Mouse (Mus musculus): ENCODE results near the gene Mcu.

Mcu gene

DNA sequence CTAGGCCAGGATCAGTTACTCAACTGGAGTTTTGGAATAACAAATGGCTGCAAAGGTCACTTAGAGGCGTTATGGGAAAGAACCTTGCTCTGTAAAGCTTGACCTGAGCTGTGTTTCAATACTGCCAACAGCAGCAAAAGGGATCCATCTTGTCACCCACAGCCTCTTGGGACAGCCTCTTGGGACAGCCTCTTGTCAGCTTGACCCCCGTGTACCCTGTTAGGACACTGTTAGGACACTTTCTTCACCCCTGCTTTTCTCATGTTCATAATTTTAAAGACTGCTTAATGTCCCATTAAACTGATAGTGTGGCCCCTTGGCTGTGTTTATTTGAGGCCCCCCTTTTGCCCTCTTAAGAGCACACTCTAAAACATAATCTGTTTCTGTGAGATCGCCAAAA lies 192.0 kb downstream of the Mcu start:
- DNase-seq: no peak

DNA sequence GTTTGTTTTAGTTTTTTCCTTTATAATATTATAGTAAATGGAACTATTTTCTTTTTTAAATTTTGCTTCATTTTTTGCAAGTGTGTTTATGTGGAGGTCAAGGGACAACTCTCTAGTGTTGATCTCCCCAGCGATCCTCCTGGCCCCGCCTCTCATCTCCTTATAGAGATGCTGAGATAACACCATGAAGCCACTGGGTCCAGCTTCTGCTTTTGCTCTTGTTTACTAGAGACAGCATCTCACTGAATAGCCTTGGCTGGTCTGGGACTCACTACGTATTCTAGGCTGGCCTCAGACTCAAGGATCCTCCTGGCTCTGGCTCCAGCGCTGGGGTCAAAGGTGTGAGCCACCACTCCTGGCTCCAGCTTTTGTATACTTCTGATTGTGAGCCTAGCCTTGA lies 197.0 kb downstream of the Mcu start:
- DNase-seq: no peak

DNA sequence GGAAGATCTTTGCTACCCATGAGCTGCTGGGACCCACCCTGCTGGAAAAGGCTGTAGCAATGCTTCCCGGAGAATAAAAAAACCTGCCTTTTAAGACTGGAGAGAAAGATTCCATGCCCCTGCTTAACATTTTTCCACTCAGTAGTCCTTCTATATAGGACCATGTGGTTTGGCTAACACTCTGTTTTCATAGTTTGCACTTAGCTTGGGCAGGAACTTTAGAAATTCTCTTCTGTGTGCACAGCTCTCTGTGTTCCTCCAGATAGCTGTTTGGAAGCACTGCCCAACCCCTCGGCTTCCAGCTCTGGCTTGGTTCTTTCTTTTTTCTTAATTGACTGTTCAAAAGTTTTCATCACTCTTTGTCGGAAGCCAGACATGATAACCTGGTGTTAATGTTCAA lies 199.9 kb downstream of the Mcu start:
- no peak for DNase-seq

DNA sequence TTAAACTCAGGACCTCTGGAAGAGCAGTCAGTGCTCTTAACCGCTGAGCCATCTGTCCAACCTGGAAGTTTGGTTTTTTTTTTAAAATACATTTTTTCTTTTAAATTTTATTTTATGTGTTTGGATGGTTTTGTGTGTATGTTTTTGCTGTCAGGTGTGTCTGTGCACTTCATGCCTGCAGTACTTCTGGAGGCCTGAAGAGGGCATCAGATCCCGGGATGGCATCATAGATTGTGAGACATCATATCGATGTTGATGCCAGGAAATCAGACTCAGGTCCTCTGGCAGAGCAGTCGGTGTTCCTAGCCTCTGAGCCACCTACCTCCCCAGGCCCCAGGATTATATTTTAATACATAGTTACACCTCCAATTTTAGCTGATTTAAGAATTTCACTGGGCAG lies 202.8 kb downstream of the Mcu start:
- no peak for DNase-seq

DNA sequence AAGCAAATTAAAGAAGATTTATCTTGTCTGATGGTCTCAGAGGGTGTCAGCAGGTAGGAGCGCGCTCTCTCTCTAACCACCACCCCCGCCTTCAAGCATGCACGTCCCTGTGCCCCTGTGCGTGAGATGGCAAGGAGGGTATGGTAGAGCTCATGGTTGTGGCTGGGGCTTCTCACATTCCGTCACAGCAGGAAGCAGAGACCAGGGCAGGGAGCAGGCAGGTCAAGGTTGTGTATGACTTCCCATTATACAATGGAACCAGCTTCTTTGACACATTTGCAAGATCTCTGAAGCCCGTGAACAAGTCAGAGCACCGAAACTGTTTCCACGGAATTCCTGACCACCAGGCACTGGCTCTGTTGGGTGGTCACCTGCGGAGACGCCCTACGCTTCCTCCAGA lies 206.2 kb downstream of the Mcu start:
- DNase-seq: no peak

DNA sequence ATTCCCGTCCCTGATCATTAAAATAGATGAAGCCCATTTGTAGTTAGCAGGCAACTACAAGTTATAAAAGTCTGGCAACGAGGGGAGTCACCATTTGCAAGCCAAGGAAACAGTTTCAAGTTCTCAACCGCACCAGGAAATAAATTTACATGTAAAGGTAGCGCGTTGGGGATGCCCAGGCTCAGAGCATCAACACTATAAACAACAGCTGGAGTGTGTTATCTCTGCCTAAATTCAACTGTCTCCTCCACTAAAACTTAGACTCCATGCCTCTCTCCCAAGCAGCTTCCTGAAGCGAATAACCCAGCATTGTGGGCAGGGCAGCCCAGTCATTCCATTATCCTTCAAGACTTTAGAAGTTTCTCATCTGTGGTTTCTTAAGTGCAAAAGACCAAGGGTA lies 208.0 kb downstream of the Mcu start:
- no peak for DNase-seq

DNA sequence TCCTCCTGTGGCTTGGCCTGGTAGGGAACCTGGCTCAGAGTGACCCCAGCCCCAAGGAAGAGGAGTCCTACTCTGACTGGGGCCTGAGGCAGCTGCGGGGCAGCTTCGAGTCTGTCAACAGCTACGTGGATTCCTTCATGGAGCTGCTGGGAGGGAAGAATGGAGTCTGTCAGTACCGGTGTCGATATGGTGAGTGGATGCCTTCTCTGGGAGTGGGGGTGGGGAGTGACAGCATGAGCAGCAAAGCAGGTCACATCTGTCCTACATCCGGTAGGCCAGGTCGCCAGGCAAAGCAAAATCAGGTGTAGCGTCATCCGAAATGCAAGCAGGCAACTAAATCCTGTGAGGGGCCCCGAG lies 212.7 kb downstream of the Mcu start:
- no peak for DNase-seq

DNA sequence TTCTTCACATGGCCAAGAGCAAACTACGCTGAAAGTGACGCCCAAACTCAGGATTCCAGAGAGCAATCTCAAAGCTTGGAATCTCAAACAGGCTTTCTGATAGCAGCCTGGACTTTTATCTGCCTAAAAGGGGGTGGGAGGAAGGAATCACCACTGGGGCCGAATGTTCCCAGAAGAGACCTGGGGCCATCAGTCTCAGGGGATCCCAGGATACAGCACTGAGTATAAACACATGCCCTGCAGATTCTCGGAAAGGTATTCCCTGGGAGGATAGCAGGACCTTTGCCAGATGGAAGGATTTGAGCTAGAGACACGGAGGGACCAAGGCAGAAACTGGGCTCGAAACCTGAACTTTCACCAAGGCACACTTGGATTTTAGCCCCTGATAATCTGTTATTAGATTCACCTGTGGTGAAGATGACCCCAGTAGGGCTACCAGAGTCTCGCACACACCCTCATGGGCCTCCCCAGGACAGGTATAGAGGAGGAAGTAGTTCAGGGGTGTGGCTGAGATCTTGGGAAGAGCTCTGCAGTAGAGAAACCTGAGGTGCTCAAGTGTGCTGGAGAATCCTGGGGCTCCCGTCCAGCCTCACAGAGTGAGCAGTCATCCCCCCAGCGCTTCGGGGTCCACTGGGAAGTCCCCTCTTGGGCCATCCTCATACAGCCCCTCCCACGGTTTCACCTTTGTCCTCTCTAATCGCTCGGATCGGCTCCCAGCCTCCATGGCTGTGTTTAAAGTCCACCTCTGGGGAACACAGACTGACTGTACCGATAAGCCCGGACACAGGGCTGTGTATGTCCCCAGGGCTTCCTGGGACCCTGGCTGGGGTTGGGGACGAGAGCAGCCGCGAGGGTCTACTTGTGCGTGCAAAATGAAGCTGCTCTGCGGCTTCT lies 213.3 kb downstream of the Mcu start, which contains the start of gene Pla2g12b:
Gene Pla2g12b, plus strand, starts transcription at position 762 of the 894 bp plus-strand sequence.
- DNase-seq: no peak
